Mouse (Mus musculus) megakaryocyte progenitor cell, adult 5-6 weeks (primary cell): ENCODE results near the gene Zcchc10. TPM values are rescaled to one million over a fixed set of nuclear protein-coding genes. Genes with fewer than 3 reads are reported as not detected.
"Not testable (repeated sequence)": the region's sequence is repeated elsewhere in the genome, so short reads cannot be mapped to it uniquely, and the experiment has no call there.

Experiments used
- ATAC-seq: replicated peaks from 2 replicates; pipeline ENCODE4 v1.8.0; 2016; ENCODE audit warnings: mild to moderate bottlenecking, moderate TSS enrichment, inconsistent platforms; ENCODE audit not compliant: poor library complexity
- total RNA-seq, 2 experiments: library from RNA; stranded (forward) in 1 of 2; stranded (reverse) in 1 of 2; fragments of 157-497, 149-512 nt in 1 of 2; fragments of 200-1000 nt in 1 of 2; gene quantifications; 2 replicates each; pipeline versions ENCODE4 v1.2.3 to v1.2.4; 2015 to 2017

Zcchc10 gene
- total RNA-seq (2015) (25.6 and 30.9 TPM in 2 replicates), total RNA-seq (2017) (4.7 and 4.8 TPM in 2 replicates)

GRCm38 (mm10) chr11:53324512-53324968 lies at the start of gene Zcchc10:
Zcchc10 (plus strand) TSS chr11:53324679.
- ATAC-seq, result peak; percentile 100

GRCm38 (mm10) chr11:53275358-53275757 lies 49.1 kb upstream of the Zcchc10 start:
- no peak for ATAC-seq

GRCm38 (mm10) chr11:53278411-53278810 lies 46.1 kb upstream of the Zcchc10 start:
- no peak for ATAC-seq

- ATAC-seq, result no peak
These were observed 38.6 kb upstream of the Zcchc10 start for GRCm38 (mm10) chr11:53285885-53286284.

- ATAC-seq, result not testable (repeated sequence)
These were observed 34.3 kb upstream of the Zcchc10 start for GRCm38 (mm10) chr11:53290187-53290586.

- ATAC-seq, result no peak
These were observed 33.6 kb upstream of the Zcchc10 start for GRCm38 (mm10) chr11:53290871-53291270.

GRCm38 (mm10) chr11:53294441-53294840 lies 30.0 kb upstream of the Zcchc10 start:
- ATAC-seq, result peak; percentile 61

- ATAC-seq, result no peak
These were observed 27.6 kb upstream of the Zcchc10 start for GRCm38 (mm10) chr11:53296880-53297279.

GRCm38 (mm10) chr11:53297947-53298860 lies 26.3 kb upstream of the Zcchc10 start:
- no peak for ATAC-seq

- peak; percentile 24 for ATAC-seq
These were observed 24.7 kb upstream of the Zcchc10 start for GRCm38 (mm10) chr11:53299551-53300329.

- peak; percentile 94 for ATAC-seq
These were observed 23.9 kb upstream of the Zcchc10 start, which contains the start of gene Hspa4 for GRCm38 (mm10) chr11:53300330-53301166. Hspa4 (minus strand) TSS chr11:53300457.

- ATAC-seq, result no peak
These were observed 23.3 kb upstream of the Zcchc10 start for GRCm38 (mm10) chr11:53301167-53301515.

- ATAC-seq, result no peak
These were observed 20.2 kb upstream of the Zcchc10 start for GRCm38 (mm10) chr11:53304044-53304840.

- no peak for ATAC-seq
These were observed 17.5 kb upstream of the Zcchc10 start for GRCm38 (mm10) chr11:53306965-53307364.

- no peak for ATAC-seq
These were observed 16.9 kb upstream of the Zcchc10 start for GRCm38 (mm10) chr11:53307558-53308065.

- ATAC-seq, result peak; percentile 82
These were observed 16.1 kb upstream of the Zcchc10 start for GRCm38 (mm10) chr11:53308251-53308864.

- peak; percentile 47; the same call in 1 of the 2 replicates for ATAC-seq
These were observed 15.6 kb upstream of the Zcchc10 start for GRCm38 (mm10) chr11:53308884-53309310.

- no peak for ATAC-seq
These were observed 13.1 kb upstream of the Zcchc10 start for GRCm38 (mm10) chr11:53311385-53311784.

- ATAC-seq, result not testable (repeated sequence)
These were observed 11.7 kb upstream of the Zcchc10 start for GRCm38 (mm10) chr11:53312823-53313222.
